Comparison of ENCODE assay signal across 9 mouse cellular contexts in the genomic region with DNA sequence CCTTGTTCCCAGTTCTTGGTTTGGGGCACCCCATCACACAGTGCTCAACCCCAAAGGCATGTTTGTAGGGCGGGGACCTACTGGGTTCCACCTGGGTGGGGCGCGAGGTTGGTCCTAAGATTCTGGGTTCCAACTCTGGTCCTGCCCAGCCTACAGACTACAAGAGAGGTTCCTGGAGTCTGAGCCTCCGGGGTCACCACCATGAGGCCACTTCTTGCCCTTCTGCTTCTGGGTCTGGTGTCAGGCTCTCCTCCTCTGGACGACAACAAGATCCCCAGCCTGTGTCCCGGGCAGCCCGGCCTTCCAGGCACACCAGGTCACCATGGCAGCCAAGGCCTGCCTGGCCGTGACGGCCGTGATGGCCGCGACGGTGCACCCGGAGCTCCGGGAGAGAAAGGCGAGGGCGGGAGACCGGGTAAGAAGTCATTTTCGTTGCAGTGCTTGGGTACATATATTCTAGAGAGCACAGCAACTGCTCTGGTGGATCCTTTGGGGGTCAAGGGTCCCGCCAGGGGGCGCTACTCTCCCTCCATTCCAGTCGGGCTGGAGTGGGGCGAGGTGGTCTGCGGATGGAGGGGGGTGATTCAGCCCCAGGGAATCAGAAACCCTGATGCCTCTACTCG. TPM values are rescaled to one million over a fixed set of nuclear protein-coding genes. Genes with fewer than 3 reads are reported as not detected.
A peak's percentile ranks its signal among the peaks of the same experiment; 100 is the strongest.
DNase-seq lines count a peak whose midpoint lies in the region; ATAC-seq and TF ChIP-seq lines count a peak whose summit lies in the region.
"Had no signal": no experiment of that assay in that cellular context is flagged by ENCODE, and none has a peak within 500 bp of the region (broad histone marks: within the 10 kb centered on the region; RNA-seq: fewer than 3 reads in every experiment).

No protein-coding gene starts in this region.

- peak overlapping the region; percentile 27 for H3K4me3 ChIP-seq in lung, embryonic 14.5 days (ENCODE audit: low read depth, low read length)
- H3K4me3 ChIP-seq in bone marrow macrophage, adult 2 months (ENCODE audit: insufficient read depth, low read length), result no peak overlapping the region
- peak overlapping the region; percentile 5; the same call in 1 of the 2 replicates for H3K4me3 ChIP-seq in heart, embryonic 11.5 days (ENCODE audit: low read depth, low read length)
- H3K4me3 ChIP-seq in limb, embryonic 11.5 days (ENCODE audit: low read depth, low read length), result no peak overlapping the region
- H3K4me3 ChIP-seq in neural tube, embryonic 14.5 days (ENCODE audit: low read depth, low read length), result no peak overlapping the region; the same call in 1 of the 2 replicates
- H3K4me3 ChIP-seq: megakaryocyte, embryonic 14.5 days had no signal

- no peak for TF ChIP-seq POLR2A in bone marrow macrophage, adult 2 months (IDR thresholded peaks at IDR 0.05; ENCODE audit: borderline replicate concordance, low read depth, low read length)

- H3K27me3 ChIP-seq in lung, embryonic 14.5 days (ENCODE audit: insufficient read depth, low read length), result no peaks in the 10 kb centered on the region
- H3K27me3 ChIP-seq in heart, embryonic 11.5 days (ENCODE audit: control insufficient read depth, insufficient read depth, low read length), result no peaks in the 10 kb centered on the region
- H3K27me3 ChIP-seq in limb, embryonic 11.5 days (ENCODE audit: control insufficient read depth, insufficient read depth, low read length), result no peaks in the 10 kb centered on the region
- no peaks in the 10 kb centered on the region for H3K27me3 ChIP-seq in neural tube, embryonic 14.5 days (ENCODE audit: control insufficient read depth, insufficient read depth, low read length)

- peak overlapping the region; percentile 20; the same call in 1 of the 2 replicates for H3K9ac ChIP-seq in lung, embryonic 14.5 days
- H3K9ac ChIP-seq in heart, embryonic 11.5 days (ENCODE audit: low read depth, low read length), result peak overlapping the region; percentile 49; the same call in 1 of the 2 replicates
- no peak overlapping the region for H3K9ac ChIP-seq in limb, embryonic 11.5 days (ENCODE audit: low read length)
- H3K9ac ChIP-seq in neural tube, embryonic 14.5 days (replicated peaks; ENCODE audit: low read depth, low read length), result 0 out of 2 replicates have a peak overlapping the region, but pooled peaks have one; percentile 7

- TF ChIP-seq CTCF in lung, embryonic 14.5 days (IDR thresholded peaks at IDR 0.05; ENCODE audit: low read depth), result peak; percentile 53
- TF ChIP-seq CTCF in bone marrow macrophage, adult 2 months (IDR thresholded peaks at IDR 0.05; ENCODE audit: low read depth, low read length), result 0 out of 2 replicates have a peak, but pooled peaks have one; percentile 15

- H3K9me3 ChIP-seq in lung, embryonic 14.5 days (ENCODE audit: low read depth, low read length), result no peaks in the 10 kb centered on the region
- no peaks in the 10 kb centered on the region for H3K9me3 ChIP-seq in heart, embryonic 11.5 days (replicated peaks; ENCODE audit: control insufficient read depth, low read length)
- H3K9me3 ChIP-seq in limb, embryonic 11.5 days (ENCODE audit: control insufficient read depth, low read length), result no peaks in the 10 kb centered on the region
- no peaks in the 10 kb centered on the region for H3K9me3 ChIP-seq in neural tube, embryonic 14.5 days (ENCODE audit: control insufficient read depth, low read length)
- H3K9me3 ChIP-seq: megakaryocyte, embryonic 14.5 days had no signal

- ATAC-seq in lung, embryonic 14.5 days (ENCODE audit: insufficient read depth), result no peak; the same call in none of the 2 replicates
- no peak for ATAC-seq in heart, embryonic 11.5 days (replicated peaks; ENCODE audit: insufficient number of reproducible peaks, low FRiP score, low TSS enrichment)
- no peak for ATAC-seq in limb, embryonic 11.5 days (ENCODE audit: insufficient number of reproducible peaks, low FRiP score, low TSS enrichment, low read depth)
- peak; percentile 13; the same call in 1 of the 2 replicates for ATAC-seq in neural tube, embryonic 14.5 days (ENCODE audit: low read depth)
- ATAC-seq in activated CD4-positive, CD25-positive, alpha-beta regulatory T cell, adult 4 months, result no peak

- H3K27ac ChIP-seq in lung, embryonic 14.5 days (ENCODE audit: low read depth), result peak overlapping the region; percentile 91
- H3K27ac ChIP-seq in bone marrow macrophage, adult 2 months (ENCODE audit: insufficient read depth, low read depth, low read length), result no peak overlapping the region
- H3K27ac ChIP-seq in heart, embryonic 11.5 days (ENCODE audit: low read depth, low read length), result no peak overlapping the region
- H3K27ac ChIP-seq in limb, embryonic 11.5 days (replicated peaks; ENCODE audit: low read depth, low read length), result no peak overlapping the region
- H3K27ac ChIP-seq in neural tube, embryonic 14.5 days (ENCODE audit: low read depth, low read length), result peak overlapping the region; percentile 55

- peaks cover 47% of the 10 kb centered on the region for H3K36me3 ChIP-seq in lung, embryonic 14.5 days (ENCODE audit: insufficient read depth)
- H3K36me3 ChIP-seq in heart, embryonic 11.5 days (ENCODE audit: control insufficient read depth, insufficient read depth, low read length), result 0 out of 2 replicates have a peak, but pooled peaks cover 4% of the 10 kb centered on the region
- peaks cover 10% of the 10 kb centered on the region; the same call in 1 of the 2 replicates for H3K36me3 ChIP-seq in limb, embryonic 11.5 days (ENCODE audit: control insufficient read depth, insufficient read depth, low read length)
- no peaks in the 10 kb centered on the region; the same call in 1 of the 2 replicates for H3K36me3 ChIP-seq in neural tube, embryonic 14.5 days (ENCODE audit: control insufficient read depth, insufficient read depth, low read length)

- H3K4me2 ChIP-seq in lung, embryonic 14.5 days, result peak overlapping the region; percentile 59
- H3K4me2 ChIP-seq in heart, embryonic 11.5 days, result peak overlapping the region; percentile 43
- peak overlapping the region; percentile 18 for H3K4me2 ChIP-seq in limb, embryonic 11.5 days (ENCODE audit: low read depth, severe bottlenecking)
- peak overlapping the region; percentile 31 for H3K4me2 ChIP-seq in neural tube, embryonic 14.5 days (ENCODE audit: low read depth, low read length)

- WGBS in lung, embryonic 14.5 days, result 45% methylated on average over 25 of the region's 25 CpGs
- WGBS in heart, embryonic 11.5 days (ENCODE audit: insufficient replicate concordance), result 44% methylated on average over 25 of the region's 25 CpGs
- 42% methylated on average over 25 of the region's 25 CpGs for WGBS in limb, embryonic 11.5 days
- 33% methylated on average over 25 of the region's 25 CpGs for WGBS in neural tube, embryonic 14.5 days

- H3K4me1 ChIP-seq in lung, embryonic 14.5 days (ENCODE audit: insufficient read depth), result peaks cover 27% of the 10 kb centered on the region
- H3K4me1 ChIP-seq in bone marrow macrophage, adult 2 months (ENCODE audit: control insufficient read depth, insufficient read depth, low read length), result peaks cover 4% of the 10 kb centered on the region; the same call in 1 of the 2 replicates
- peaks cover 42% of the 10 kb centered on the region for H3K4me1 ChIP-seq in heart, embryonic 11.5 days (ENCODE audit: control insufficient read depth, insufficient read depth, low read length)
- H3K4me1 ChIP-seq in limb, embryonic 11.5 days (ENCODE audit: control insufficient read depth, insufficient read depth, low read length), result peaks cover 33% of the 10 kb centered on the region
- H3K4me1 ChIP-seq in neural tube, embryonic 14.5 days (ENCODE audit: control insufficient read depth, insufficient read depth, low read length), result peaks cover 36% of the 10 kb centered on the region

- DNase-seq in lung, embryonic 14.5 days, result peak; percentile 61
- DNase-seq in lung, postnatal 25 days (ENCODE audit: low spot score), result no peak
- DNase-seq in limb, embryonic 11.5 days (ENCODE audit: low spot score), result peak; percentile 62
- DNase-seq in MN1 (ENCODE audit: low spot score), result no peak

RNA-seq across cellular contexts. Expression of a gene that starts 0.6 kb away (rescaled TPM):
- 4.7 and 5.0 TPM in 2 replicates for polyA plus RNA-seq in lung, embryonic 14.5 days (2014; fragmentation: Nextera tagmentation; extraction: Ambion mirVana)
- polyA plus RNA-seq in bone marrow macrophage, adult 2 months (2012; ENCODE audit: insufficient read depth, insufficient read length, missing spikeins), result not detected in 2 replicates
- polyA plus RNA-seq in heart, embryonic 11.5 days (2014; fragmentation: Nextera tagmentation; extraction: Ambion mirVana), result 0.43 and 1.2 TPM in 2 replicates
- polyA plus RNA-seq in limb, embryonic 11.5 days (2014; fragmentation: Nextera tagmentation; extraction: Ambion mirVana), result 0.40 and 0.45 TPM in 2 replicates
- 6.7 and 8.0 TPM in 2 replicates for polyA plus RNA-seq in neural tube, embryonic 14.5 days (2014; fragmentation: Nextera tagmentation; extraction: Ambion mirVana)
- polyA plus RNA-seq in activated CD4-positive, CD25-positive, alpha-beta regulatory T cell, adult 4 months (2017; shearing (Covaris generic)), result not detected

RNA-seq across cellular contexts. Expression of a gene that starts 5.6 kb away (rescaled TPM):
- polyA plus RNA-seq in lung, embryonic 14.5 days (2014; fragmentation: Nextera tagmentation; extraction: Ambion mirVana), result 0.08 and 0.32 TPM in 2 replicates
- not detected in 2 replicates for polyA plus RNA-seq in bone marrow macrophage, adult 2 months (2012; ENCODE audit: insufficient read depth, insufficient read length, missing spikeins)
- polyA plus RNA-seq in heart, embryonic 11.5 days (2014; fragmentation: Nextera tagmentation; extraction: Ambion mirVana), result 0.28 TPM in 1 of 2 replicates, not detected in the other
- 0.10 TPM in 1 of 2 replicates, not detected in the other for polyA plus RNA-seq in limb, embryonic 11.5 days (2014; fragmentation: Nextera tagmentation; extraction: Ambion mirVana)
- polyA plus RNA-seq in neural tube, embryonic 14.5 days (2014; fragmentation: Nextera tagmentation; extraction: Ambion mirVana), result 0.08 and 0.10 TPM in 2 replicates
- polyA plus RNA-seq in activated CD4-positive, CD25-positive, alpha-beta regulatory T cell, adult 4 months (2017; shearing (Covaris generic)), result not detected

RNA-seq across cellular contexts. Expression of a gene that starts 5.6 kb away (rescaled TPM):
- polyA plus RNA-seq in lung, embryonic 14.5 days (2014; fragmentation: Nextera tagmentation; extraction: Ambion mirVana), result 85.6 and 89.2 TPM in 2 replicates
- polyA plus RNA-seq in bone marrow macrophage, adult 2 months (2012; ENCODE audit: insufficient read depth, insufficient read length, missing spikeins), result 24.2 and 25.0 TPM in 2 replicates
- 35.2 and 38.2 TPM in 2 replicates for polyA plus RNA-seq in heart, embryonic 11.5 days (2014; fragmentation: Nextera tagmentation; extraction: Ambion mirVana)
- polyA plus RNA-seq in limb, embryonic 11.5 days (2014; fragmentation: Nextera tagmentation; extraction: Ambion mirVana), result 76.6 and 77.3 TPM in 2 replicates
- polyA plus RNA-seq in neural tube, embryonic 14.5 days (2014; fragmentation: Nextera tagmentation; extraction: Ambion mirVana), result 28.9 and 32.6 TPM in 2 replicates
- 1 to 10 TPM; 3.2 to 7.9 TPM for polyA plus RNA-seq in activated CD4-positive, CD25-positive, alpha-beta regulatory T cell, adult 4 months (2017; shearing (Covaris generic))

RNA-seq across cellular contexts. Expression of a gene that starts 6.1 kb away (rescaled TPM):
- polyA plus RNA-seq in lung, embryonic 14.5 days (2014; fragmentation: Nextera tagmentation; extraction: Ambion mirVana), result 0.07 and 0.11 TPM in 2 replicates
- polyA plus RNA-seq in bone marrow macrophage, adult 2 months (2012; ENCODE audit: insufficient read depth, insufficient read length, missing spikeins), result not detected in 2 replicates
- 0.16 TPM in 1 of 2 replicates, not detected in the other for polyA plus RNA-seq in heart, embryonic 11.5 days (2014; fragmentation: Nextera tagmentation; extraction: Ambion mirVana)
- polyA plus RNA-seq in limb, embryonic 11.5 days (2014; fragmentation: Nextera tagmentation; extraction: Ambion mirVana), result 0.13 TPM in 1 of 2 replicates, not detected in the other
- not detected in 2 replicates for polyA plus RNA-seq in neural tube, embryonic 14.5 days (2014; fragmentation: Nextera tagmentation; extraction: Ambion mirVana)
- not detected for polyA plus RNA-seq in activated CD4-positive, CD25-positive, alpha-beta regulatory T cell, adult 4 months (2017; shearing (Covaris generic))

RNA-seq across cellular contexts. Expression of a gene that starts 26.6 kb away (rescaled TPM):
- polyA plus RNA-seq in lung, embryonic 14.5 days (2014; fragmentation: Nextera tagmentation; extraction: Ambion mirVana), result 84.9 and 87.7 TPM in 2 replicates
- polyA plus RNA-seq in bone marrow macrophage, adult 2 months (2012; ENCODE audit: insufficient read depth, insufficient read length, missing spikeins), result 0.29 TPM in 1 of 2 replicates, not detected in the other
- polyA plus RNA-seq in heart, embryonic 11.5 days (2014; fragmentation: Nextera tagmentation; extraction: Ambion mirVana), result 86.2 and 105 TPM in 2 replicates
- 12.7 and 13.4 TPM in 2 replicates for polyA plus RNA-seq in limb, embryonic 11.5 days (2014; fragmentation: Nextera tagmentation; extraction: Ambion mirVana)
- 9.0 and 23.0 TPM in 2 replicates for polyA plus RNA-seq in neural tube, embryonic 14.5 days (2014; fragmentation: Nextera tagmentation; extraction: Ambion mirVana)
- under 1 TPM in 1 of 2 experiments, not detected in 1; 0.16 TPM for polyA plus RNA-seq in activated CD4-positive, CD25-positive, alpha-beta regulatory T cell, adult 4 months (2017; shearing (Covaris generic))

Comparison
In these comparisons a context has a peak if more than half of its experiments do, and no peak if none do; other contexts are left out.
1. DNase-seq: peak in lung, embryonic 14.5 days (single experiment) and limb, embryonic 11.5 days (single experiment); none in lung, postnatal 25 days (single experiment) and MN1 (single experiment).
2. H3K27ac ChIP-seq: peak in lung, embryonic 14.5 days (single experiment) and neural tube, embryonic 14.5 days (single experiment); none in bone marrow macrophage, adult 2 months (single experiment), heart, embryonic 11.5 days (single experiment) and limb, embryonic 11.5 days (single experiment).
3. H3K4me3 ChIP-seq: peak in lung, embryonic 14.5 days (single experiment) and heart, embryonic 11.5 days (single experiment); none in bone marrow macrophage, adult 2 months (single experiment), limb, embryonic 11.5 days (single experiment) and neural tube, embryonic 14.5 days (single experiment).
4. Peak in every context shown above with its lines, with median percentiles within 50 percentile points of each other: H3K4me2 ChIP-seq.